In genomic region chr7:24369731-24370541, GRCm38 (mm10) we compare ENCODE assay signal across 8 mouse cellular contexts. TPM values are rescaled to one million over a fixed set of nuclear protein-coding genes. Genes with fewer than 3 reads are reported as not detected.
DNase-seq lines count a peak whose midpoint lies in the region; ATAC-seq and TF ChIP-seq lines count a peak whose summit lies in the region.

Kcnn4 (plus strand) TSS chr7:24370263.

- H3K4me2 ChIP-seq in heart, embryonic 13.5 days = peak within 1 kb of the TSS; percentile 59

- H3K27me3 ChIP-seq in heart, embryonic 13.5 days (replicated peaks) = peaks cover 16% of the 10 kb centered on the region; the same call in 1 of the 2 replicates
- no peaks in the 10 kb centered on the region for H3K27me3 ChIP-seq in ES-Bruce4 (ENCODE audit: control insufficient read depth, insufficient read depth, low read length, poor library complexity, severe bottlenecking)
- peaks cover 6% of the 10 kb centered on the region for H3K27me3 ChIP-seq in limb, embryonic 10.5 days (ENCODE audit: low read depth, poor library complexity, severe bottlenecking)
- no peaks in the 10 kb centered on the region for H3K27me3 ChIP-seq in small intestine, adult 2 months (ENCODE audit: control insufficient read depth, insufficient read depth, low read length)

- DNase-seq in heart, adult 18-20 months = no peak
- DNase-seq in limb, embryonic 10.5 days (ENCODE audit: low spot score) = no peak
- no peak for DNase-seq in embryo, embryonic 10 days (ENCODE audit: low spot score)
- DNase-seq in kidney, postnatal 14 days = no peak

- H3K9me3 ChIP-seq in heart, embryonic 13.5 days = no peaks in the 10 kb centered on the region
- no peaks in the 10 kb centered on the region for H3K9me3 ChIP-seq in ES-Bruce4 (replicated peaks; ENCODE audit: control insufficient read depth, insufficient read depth, low read length, poor library complexity, severe bottlenecking)
- H3K9me3 ChIP-seq in limb, embryonic 10.5 days (replicated peaks) = 0 out of 2 replicates have a peak, but pooled peaks cover 1% of the 10 kb centered on the region

- no peak for TF ChIP-seq CTCF in ES-Bruce4 (IDR thresholded peaks at IDR 0.05; ENCODE audit: low read depth, low read length)
- TF ChIP-seq CTCF in small intestine, adult 2 months (IDR thresholded peaks at IDR 0.05; ENCODE audit: extremely low read depth, insufficient read length, insufficient replicate concordance, low read depth, low read length) = no peak

- TF ChIP-seq EP300 in ES-Bruce4 (IDR thresholded peaks at IDR 0.05; ENCODE audit: insufficient read depth, low read depth, low read length) = no peak

- H3K36me3 ChIP-seq in heart, embryonic 13.5 days = no peaks in the 10 kb centered on the region
- H3K36me3 ChIP-seq in ES-Bruce4 (ENCODE audit: control insufficient read depth, insufficient read depth, low read length, poor library complexity, severe bottlenecking) = no peaks in the 10 kb centered on the region
- H3K36me3 ChIP-seq in limb, embryonic 10.5 days = no peaks in the 10 kb centered on the region
- H3K36me3 ChIP-seq in small intestine, adult 2 months (ENCODE audit: control insufficient read depth, insufficient read depth, low read length) = no peaks in the 10 kb centered on the region

- H3K4me3 ChIP-seq in heart, embryonic 13.5 days = peak within 1 kb of the TSS; percentile 40
- peak within 1 kb of the TSS; percentile 26 for H3K4me3 ChIP-seq in ES-Bruce4 (ENCODE audit: low read depth, low read length)
- peak within 1 kb of the TSS; percentile 1; the same call in 1 of the 2 replicates for H3K4me3 ChIP-seq in limb, embryonic 10.5 days
- H3K4me3 ChIP-seq in small intestine, adult 2 months (ENCODE audit: low read depth, low read length) = peak within 1 kb of the TSS; percentile 76

- H3K27ac ChIP-seq in heart, embryonic 13.5 days (replicated peaks) = peak within 1 kb of the TSS; percentile 54
- H3K27ac ChIP-seq in ES-Bruce4 (ENCODE audit: insufficient read depth, low read length) = no peak within 1 kb of the TSS
- peak within 1 kb of the TSS; percentile 68 for H3K27ac ChIP-seq in limb, embryonic 10.5 days
- peak within 1 kb of the TSS; percentile 94 for H3K27ac ChIP-seq in small intestine, adult 2 months (ENCODE audit: insufficient read depth, low read depth, low read length)

- H3K9ac ChIP-seq in heart, embryonic 13.5 days = peak within 1 kb of the TSS; percentile 70
- peak within 1 kb of the TSS; percentile 34 for H3K9ac ChIP-seq in ES-Bruce4 (ENCODE audit: low read depth, poor library complexity, severe bottlenecking)

- H3K4me1 ChIP-seq in heart, embryonic 13.5 days = peaks cover 22% of the 10 kb centered on the region
- peaks cover 2% of the 10 kb centered on the region for H3K4me1 ChIP-seq in ES-Bruce4 (ENCODE audit: control insufficient read depth, insufficient read depth, low read length)
- H3K4me1 ChIP-seq in limb, embryonic 10.5 days = peaks cover 24% of the 10 kb centered on the region
- peaks cover 48% of the 10 kb centered on the region for H3K4me1 ChIP-seq in small intestine, adult 2 months (ENCODE audit: control insufficient read depth, insufficient read depth, insufficient read length, low read length)

- TF ChIP-seq POLR2A in ES-Bruce4 (IDR thresholded peaks at IDR 0.05; ENCODE audit: insufficient read depth, low read length) = no peak
- peak; percentile 75; the same call in 1 of the 2 replicates for TF ChIP-seq POLR2A in small intestine, adult 2 months (IDR thresholded peaks at IDR 0.05; ENCODE audit: low read depth, low read length)

- WGBS in heart, embryonic 13.5 days = 25% methylated on average over 23 of the region's 23 CpGs
- WGBS in limb, embryonic 10.5 days = 38% methylated on average over 23 of the region's 23 CpGs
- 8% methylated on average over 23 of the region's 23 CpGs for WGBS in small intestine, adult 2 months

- ATAC-seq in heart, embryonic 13.5 days (ENCODE audit: extremely low read depth, insufficient number of reproducible peaks, low FRiP score, low TSS enrichment) = peak; percentile 22; the same call in 1 of the 2 replicates
- ATAC-seq in frontal cortex, adult (ENCODE audit: low TSS enrichment) = no peak

RNA-seq across cellular contexts. Expression of gene Kcnn4, which starts in this region (rescaled TPM):
- polyA plus RNA-seq in heart, embryonic 13.5 days (2015; fragmentation: Nextera tagmentation; extraction: Ambion mirVana) = 2.9 and 5.3 TPM in 2 replicates
- 1 to 10 TPM in 1 of 2 experiments, under 1 TPM in 1; 0.69 to 2.4 TPM for total RNA-seq in heart, adult 18-20 months (2021)
- 1.4 and 1.8 TPM in 2 replicates for polyA plus RNA-seq in ES-Bruce4 (2011; ENCODE audit: insufficient read depth, insufficient read length, low read depth, missing spikeins)
- 3.6 and 4.0 TPM in 2 replicates for polyA plus RNA-seq in limb, embryonic 10.5 days (2016; fragmentation: Nextera tagmentation; extraction: Ambion mirVana)
- polyA plus RNA-seq in small intestine, adult 2 months (2012; rRNA removed) = 61.9 and 95.5 TPM in 2 replicates

Comparison
In these comparisons a context has a peak if more than half of its experiments do, and no peak if none do; other contexts are left out.
1. H3K4me3 ChIP-seq: peak in every context shown above with its lines; median percentile 76 in small intestine, adult 2 months; 40 in heart, embryonic 13.5 days; 26 in ES-Bruce4; 1 in limb, embryonic 10.5 days.